Mouse (Mus musculus) Patski (cell line): Measurements from ENCODE around the gene Per2. TPM values are rescaled to one million over a fixed set of nuclear protein-coding genes. Genes with fewer than 3 reads are reported as not detected.

ENCODE experiments used
- ATAC-seq: fragments of 100-300 bp; one replicate; pipeline ENCODE4 v1.8.0; 2021
- CTCF ChIA-PET: fragments of 350-600 bp; sonication (Branson Sonifier 250); formaldehyde crosslinking; loops from one replicate; lab custom pipeline; 2022; ENCODE audit warnings: inconsistent platforms; lab: Charles Lee
- POLR2A ChIA-PET: fragments of 350-600 bp; sonication (Branson Sonifier 250); formaldehyde crosslinking; loops from one replicate; lab custom pipeline; 2022; ENCODE audit warnings: antibody characterized with exemption, inconsistent platforms; lab: Charles Lee
- DNase-seq: peaks from one replicate; pipeline ENCODE4 v3.0.0-alpha.2; 2011; ENCODE audit warnings: low read depth, low spot score
- H3K27me3 ChIP-seq: fragments of 371-371 bp; one replicate; pipeline ENCODE4 v1.5.1; 2021
- CTCF ChIP-seq: fragments of 100-300 bp; IDR thresholded peaks from one replicate; pipeline ENCODE4 v1.5.1; 2021
- in situ Hi-C: fragments of 300-500 bp; cut with MboI; formaldehyde crosslinking; loops from 3 replicates; pipeline ENCODE4 v1.11.1; 2018; ENCODE audit warnings: low pct_unique_long_range_greater_than_20kb, mixed read lengths
- polyA plus RNA-seq: library from polyadenylated mRNA; unstranded; gene quantifications from one replicate; pipeline ENCODE4 v1.2.3, GENCODE M21; 2021

Gene Per2
- polyA plus RNA-seq, 1 experiment from 2014 or later: 9.7 TPM

DNA sequence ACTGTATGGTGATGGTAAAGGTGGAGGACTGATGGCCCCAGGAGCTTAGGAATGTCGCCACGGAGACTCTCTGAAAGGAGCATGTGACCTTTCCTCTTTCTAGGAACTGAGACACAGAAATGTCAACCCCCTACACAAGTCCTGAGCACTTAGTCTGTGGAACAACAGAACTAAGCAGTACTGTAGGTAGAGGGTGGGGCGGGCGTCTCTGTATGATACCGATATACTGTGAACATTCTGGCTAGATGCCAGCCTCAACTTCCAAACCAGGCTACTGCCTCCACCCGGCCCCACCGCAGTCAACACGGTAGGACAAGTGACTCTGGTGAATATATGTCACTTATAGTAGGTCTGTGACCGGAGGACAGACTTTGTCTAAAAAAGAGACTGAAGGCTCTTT, 5.2 kb downstream of the Per2 start:
- ATAC-seq (no peak), DNase-seq (no peak)
- TF ChIP-seq CTCF: no peak
- in situ Hi-C loops: no loop called here
- H3K27me3 ChIP-seq: no peaks in the 10 kb centered on the region
- ChIA-PET POLR2A (interaction anchor here (0.7 kb wide), 1 partner anchor 10 kb away, joined by 3 read pairs; no protein-coding TSS in a partner anchor), CTCF (no interaction called here)

DNA sequence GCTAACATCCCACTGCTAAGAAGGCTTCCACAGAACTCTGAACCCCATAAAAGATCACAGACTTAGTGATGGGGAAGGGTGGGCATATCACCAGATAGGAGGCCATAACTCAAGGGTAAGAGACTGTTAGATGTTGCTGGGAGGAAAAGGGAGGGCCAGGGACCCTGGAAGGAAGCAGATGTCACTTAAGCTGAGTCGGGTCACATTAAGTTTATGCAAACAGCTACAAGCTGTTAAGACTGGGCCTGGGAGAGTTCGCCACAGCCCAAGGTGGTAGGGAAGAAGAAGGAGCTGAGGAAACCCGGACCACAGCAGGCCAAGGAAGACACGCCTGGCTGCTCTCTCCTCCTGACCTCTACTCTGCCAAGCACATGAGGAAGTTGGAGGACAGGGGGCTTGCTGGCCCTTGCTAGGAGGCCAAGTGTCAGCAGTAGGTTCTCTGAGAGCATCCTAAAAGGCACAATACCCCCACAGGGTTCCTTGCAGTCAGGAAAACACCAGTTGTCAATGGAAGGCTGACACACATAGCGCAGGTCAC, 7.5 kb downstream of the Per2 start:
- ATAC-seq (no peak), DNase-seq (no peak)
- in situ Hi-C loops: no loop called here
- ChIA-PET POLR2A (no interaction called here), CTCF (interaction anchor here (1.1 kb wide), 1 partner anchor 9 kb away, joined by 4 read pairs; no protein-coding TSS in a partner anchor)
- no peak for TF ChIP-seq CTCF
- no peaks in the 10 kb centered on the region for H3K27me3 ChIP-seq

DNA sequence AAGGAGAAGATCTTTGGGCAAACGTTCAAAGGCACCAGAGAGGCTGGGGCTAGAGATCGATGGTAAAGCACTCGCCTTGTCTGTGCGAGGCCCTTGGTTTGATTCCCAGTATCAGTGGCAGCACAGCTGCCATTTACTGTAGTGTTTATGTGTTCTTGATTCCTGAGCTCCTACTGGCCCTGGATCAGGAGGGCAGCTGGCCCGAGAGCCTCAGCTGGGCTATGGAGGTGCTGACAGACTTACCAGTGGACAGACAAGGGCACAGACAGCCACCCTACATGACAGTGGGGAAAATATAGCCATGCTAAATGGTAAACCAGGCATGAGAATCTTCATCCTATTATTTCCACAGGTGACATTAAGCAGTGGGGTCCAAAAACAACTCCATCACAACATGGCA, 8.3 kb downstream of the Per2 start:
- no peak for TF ChIP-seq CTCF
- ChIA-PET CTCF (interaction anchor here (1.1 kb wide), 1 partner anchor 10 kb away, joined by 4 read pairs; no protein-coding TSS in a partner anchor), POLR2A (no interaction called here)
- in situ Hi-C loops: no loop called here
- ATAC-seq (no peak), DNase-seq (no peak)
- no peaks in the 10 kb centered on the region for H3K27me3 ChIP-seq

DNA sequence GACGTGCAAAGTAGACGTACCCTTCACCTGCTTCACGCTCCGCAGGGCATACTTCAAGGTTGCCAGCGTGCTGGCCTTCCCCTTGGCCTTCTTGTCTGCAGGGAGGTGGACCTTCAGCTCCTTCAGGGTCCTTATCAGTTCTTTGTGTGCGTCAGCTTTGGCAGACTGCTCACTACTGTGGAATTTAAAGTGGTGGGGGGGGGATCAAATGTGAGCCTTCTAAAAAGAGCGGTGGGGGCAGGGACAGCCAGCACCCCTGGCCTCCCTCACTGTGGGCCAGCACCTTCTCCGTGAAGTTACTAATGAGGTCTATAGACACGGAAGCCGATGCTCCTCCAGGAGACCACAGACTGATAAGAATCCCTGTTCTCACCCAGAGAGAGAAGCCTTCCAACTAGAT, 10.4 kb downstream of the Per2 start:
- no peaks in the 10 kb centered on the region for H3K27me3 ChIP-seq
- no peak for DNase-seq
- ATAC-seq: no peak
- in situ Hi-C loops: no loop called here
- ChIA-PET CTCF (no interaction called here), POLR2A (no interaction called here)
- TF ChIP-seq CTCF: no peak

DNA sequence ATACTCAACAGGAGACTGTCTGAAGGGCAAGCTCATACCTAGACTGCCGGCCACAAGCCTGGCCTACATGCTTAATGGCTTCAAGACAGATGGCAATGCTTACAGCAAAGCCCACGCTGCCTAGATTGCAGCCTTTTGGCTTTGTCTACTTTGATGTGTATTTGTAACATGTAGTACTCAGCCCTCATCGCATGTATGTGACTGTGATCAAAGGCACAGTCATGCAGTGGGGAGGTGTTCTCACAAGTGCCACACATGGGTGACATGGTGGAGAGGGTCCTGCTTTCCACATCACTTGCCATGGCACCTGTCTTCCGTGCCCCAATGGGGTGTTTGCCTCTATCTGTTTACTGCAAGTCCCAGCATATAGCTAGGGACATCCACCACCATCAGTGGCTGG, 12.6 kb downstream of the Per2 start:
- TF ChIP-seq CTCF: no peak
- POLR2A ChIA-PET: no interaction called here
- no peaks in the 10 kb centered on the region for H3K27me3 ChIP-seq
- CTCF ChIA-PET: interaction anchor here (0.7 to 6.8 kb wide), 5 partner anchors 10 to 37 kb away, joined by 3 to 31 read pairs (median 5); no protein-coding TSS in a partner anchor
- DNase-seq: no peak
- peak; percentile 17 for ATAC-seq
- in situ Hi-C loops: no loop called here

DNA sequence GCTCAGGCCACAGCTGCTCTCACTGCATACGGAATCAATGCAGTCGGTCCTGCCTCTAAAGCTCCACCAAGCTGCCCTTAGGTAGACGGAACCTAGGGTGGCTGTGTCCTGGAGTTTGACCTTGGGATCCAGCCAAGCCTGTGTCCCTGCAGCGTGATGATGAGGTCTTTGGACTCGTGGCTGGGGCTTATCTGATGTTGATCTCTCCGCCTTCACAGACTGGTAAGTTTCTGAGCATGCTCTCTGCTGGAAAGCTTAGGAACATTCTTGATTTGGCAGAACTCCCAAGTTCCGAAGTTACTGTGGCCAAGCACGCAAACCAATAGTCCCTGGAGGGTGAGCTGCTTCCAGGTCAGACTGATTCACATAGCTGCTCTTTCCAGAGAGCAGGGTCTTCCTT, 13.1 kb downstream of the Per2 start:
- CTCF ChIA-PET: interaction anchor here (1.7 to 6.8 kb wide), 3 partner anchors 11 to 37 kb away, joined by 3 to 31 read pairs (median 11); no protein-coding TSS in a partner anchor
- in situ Hi-C loops: no loop called here

DNA sequence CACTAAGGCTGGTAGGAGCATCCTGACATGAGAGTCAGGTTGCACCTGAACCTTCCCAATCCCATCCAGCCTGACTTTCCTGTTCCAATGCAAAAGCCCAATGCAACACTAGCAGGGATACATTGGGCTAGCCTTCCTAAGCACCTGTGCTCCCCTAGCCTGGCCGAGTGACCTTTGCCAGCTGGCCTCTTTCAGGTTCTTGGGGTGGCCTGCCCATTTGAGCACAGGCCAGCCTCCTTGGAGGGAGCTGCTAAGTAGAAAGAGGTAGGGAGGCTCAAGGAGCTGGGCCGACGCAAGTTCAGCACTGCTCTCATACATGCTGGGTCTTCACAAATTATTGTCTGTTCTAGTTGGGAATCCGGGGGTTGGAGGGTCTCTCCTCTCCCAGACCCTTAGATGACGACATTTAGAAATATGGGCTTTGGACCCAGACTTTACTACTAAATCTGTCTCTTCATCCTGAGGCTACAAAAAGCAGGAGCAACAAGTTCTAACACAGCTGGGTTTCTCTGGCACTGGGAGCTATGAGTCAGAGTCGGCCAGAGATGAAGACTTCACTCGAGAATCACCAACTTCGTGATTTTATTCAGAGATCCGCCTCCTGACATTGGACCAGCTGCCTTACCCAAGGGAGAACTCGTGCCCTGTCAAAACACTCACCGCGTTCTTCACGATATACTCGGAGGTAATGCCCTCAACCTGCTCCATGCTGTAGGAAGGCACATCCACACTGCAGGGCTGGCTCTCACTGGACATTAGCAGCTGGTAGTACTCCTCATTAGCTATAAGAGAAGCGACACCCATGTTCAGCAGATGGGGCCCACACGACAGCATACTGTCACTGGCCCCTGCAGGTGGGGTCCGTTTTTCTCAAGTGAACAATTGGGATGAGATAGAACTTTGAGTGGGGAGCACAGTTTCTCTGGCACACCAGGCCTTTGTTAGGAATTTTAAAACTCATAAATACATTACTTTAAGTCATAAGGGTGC, 14.0 kb downstream of the Per2 start:
- ChIA-PET POLR2A (no interaction called here), CTCF (interaction anchor here (0.9 to 6.8 kb wide), 4 partner anchors 12 to 98 kb away, joined by 3 to 31 read pairs (median 7); no protein-coding TSS in a partner anchor)
- in situ Hi-C loops: no loop called here
- ATAC-seq: no peak
- DNase-seq: no peak
- TF ChIP-seq CTCF: no peak
- no peaks in the 10 kb centered on the region for H3K27me3 ChIP-seq

More for the DNA sequence above, 13.1 kb downstream of the Per2 start:
- POLR2A ChIA-PET: no interaction called here
- DNase-seq: peak; percentile 92
- no peak for TF ChIP-seq CTCF
- peak; percentile 41 for ATAC-seq
- no peaks in the 10 kb centered on the region for H3K27me3 ChIP-seq

DNA sequence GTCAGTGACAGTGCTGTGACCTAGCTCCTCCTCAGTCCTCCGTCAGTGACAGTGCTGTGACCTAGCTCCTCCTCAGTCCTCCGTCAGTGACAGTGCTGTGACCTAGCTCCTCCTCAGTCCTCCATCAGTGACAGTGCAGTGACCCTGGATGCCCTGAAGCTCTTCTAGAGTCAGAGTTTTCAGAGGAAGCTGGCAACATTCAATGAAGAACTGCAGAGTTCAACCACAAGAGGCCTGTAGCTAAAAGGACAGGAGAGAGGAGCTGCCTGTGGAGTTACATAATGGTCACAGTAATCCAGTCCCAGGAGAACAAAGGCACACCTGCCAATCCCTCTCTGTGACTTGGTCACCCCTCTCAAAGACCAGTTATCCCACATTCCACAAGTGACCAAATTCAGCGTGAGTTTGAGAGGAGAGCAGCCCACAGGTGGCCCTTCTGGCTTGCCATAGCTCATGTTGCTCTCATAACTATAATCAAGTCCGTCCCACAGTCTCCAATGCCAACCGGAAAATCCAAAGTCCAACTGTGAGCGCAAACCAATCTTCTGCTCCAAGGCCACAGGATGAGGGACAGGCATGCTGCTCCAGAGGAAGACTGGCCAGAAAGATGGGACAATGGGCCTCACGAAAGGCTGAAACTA, 16.7 kb downstream of the Per2 start:
- DNase-seq: no peak
- in situ Hi-C loops: no loop called here
- no peaks in the 10 kb centered on the region for H3K27me3 ChIP-seq
- no peak for ATAC-seq
- TF ChIP-seq CTCF: no peak
- ChIA-PET POLR2A (interaction anchor here (0.6 kb wide), 1 partner anchor 19 kb away, joined by 3 read pairs; no protein-coding TSS in a partner anchor), CTCF (interaction anchor here (0.8 to 6.8 kb wide), 4 partner anchors 14 to 121 kb away, joined by 3 to 31 read pairs (median 4); no protein-coding TSS in a partner anchor)

DNA sequence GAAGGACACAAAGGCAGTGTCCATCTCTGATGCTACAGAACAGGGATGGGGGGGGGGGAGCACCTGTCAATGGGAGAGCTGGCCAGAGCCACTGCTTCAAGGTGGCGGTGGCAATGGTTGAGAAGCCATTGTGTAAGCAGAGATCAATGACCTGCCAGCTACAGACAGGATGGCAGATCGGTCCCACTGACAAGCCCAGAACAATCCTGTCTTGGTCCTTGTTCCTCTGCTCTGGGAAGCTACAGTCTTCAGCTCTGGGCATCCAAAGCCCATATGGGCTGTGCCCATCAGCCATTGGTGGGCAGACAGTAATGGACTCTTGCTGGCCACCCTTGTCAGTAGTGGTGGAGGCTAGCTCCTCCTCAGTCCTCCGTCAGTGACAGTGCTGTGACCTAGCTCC, 17.3 kb downstream of the Per2 start:
- no peaks in the 10 kb centered on the region for H3K27me3 ChIP-seq
- ChIA-PET POLR2A (no interaction called here), CTCF (interaction anchor here (0.8 to 6.8 kb wide), 3 partner anchors 15 to 122 kb away, joined by 3 to 31 read pairs (median 5); no protein-coding TSS in a partner anchor)
- in situ Hi-C loops: no loop called here
- ATAC-seq (no peak), DNase-seq (no peak)
- TF ChIP-seq CTCF: no peak

DNA sequence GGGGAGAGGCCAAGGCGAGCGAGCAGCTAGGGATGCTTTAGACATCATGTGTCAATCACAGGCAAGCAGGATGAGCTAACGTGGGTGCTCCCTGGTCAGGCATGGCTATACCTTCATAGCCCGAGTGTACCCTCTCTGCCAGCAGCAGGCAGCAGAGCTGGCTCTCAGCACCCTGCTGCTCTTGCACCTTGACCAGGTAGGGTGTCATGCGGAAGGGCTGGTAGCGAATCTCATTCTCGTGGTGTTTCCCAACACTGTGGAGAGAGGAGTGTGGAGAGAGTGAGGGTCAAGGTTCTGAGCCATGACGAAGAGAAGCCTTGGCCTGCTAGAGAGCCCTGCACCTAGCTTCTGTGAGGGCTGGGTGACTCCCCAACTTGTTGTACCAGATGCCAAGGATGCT, 19.3 kb downstream of the Per2 start:
- in situ Hi-C loops: no loop called here
- ChIA-PET POLR2A (interaction anchor here (1.8 kb wide), 1 partner anchor 43 kb away, joined by 4 read pairs; no protein-coding TSS in a partner anchor), CTCF (interaction anchor here (1.0 kb wide), 1 partner anchor 25 kb away, joined by 3 read pairs; no protein-coding TSS in a partner anchor)
- no peak for TF ChIP-seq CTCF
- H3K27me3 ChIP-seq: no peaks in the 10 kb centered on the region
- DNase-seq: no peak
- no peak for ATAC-seq
